Mouse (Mus musculus): ENCODE data around the gene 1700028P14Rik. TPM values are rescaled to one million over a fixed set of nuclear protein-coding genes. Genes with fewer than 3 reads are reported as not detected.

The 1700028P14Rik gene
- polyA plus RNA-seq, 1 experiment from 2014 or later = not detected

DNA sequence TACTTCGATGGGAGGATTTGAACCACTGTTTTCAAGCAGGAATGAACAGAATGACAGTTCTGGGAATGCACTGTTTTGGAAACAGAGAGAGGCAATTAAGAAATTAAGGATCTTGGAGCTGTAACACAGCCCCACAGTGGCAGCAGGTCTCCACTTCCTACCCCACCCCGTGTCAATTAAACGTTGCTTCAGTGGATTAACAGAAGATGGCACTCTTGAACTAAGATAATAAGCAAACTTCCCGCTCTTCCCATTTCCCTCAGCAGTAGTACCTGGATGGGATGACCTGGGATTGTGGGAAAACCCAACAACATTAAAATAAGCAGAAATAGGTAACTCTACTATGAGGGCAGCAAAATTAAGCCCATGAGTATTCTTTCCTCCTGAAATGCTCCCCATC, 75.9 kb downstream of the 1700028P14Rik start:
- no peak overlapping the region for H3K9ac ChIP-seq (ENCODE audit: low read length)
- no peaks in the 10 kb centered on the region for H3K4me1 ChIP-seq (ENCODE audit: control insufficient read depth, insufficient read depth, low read length)
- no peak overlapping the region for H3K27ac ChIP-seq (replicated peaks; ENCODE audit: low read depth, low read length)

DNA sequence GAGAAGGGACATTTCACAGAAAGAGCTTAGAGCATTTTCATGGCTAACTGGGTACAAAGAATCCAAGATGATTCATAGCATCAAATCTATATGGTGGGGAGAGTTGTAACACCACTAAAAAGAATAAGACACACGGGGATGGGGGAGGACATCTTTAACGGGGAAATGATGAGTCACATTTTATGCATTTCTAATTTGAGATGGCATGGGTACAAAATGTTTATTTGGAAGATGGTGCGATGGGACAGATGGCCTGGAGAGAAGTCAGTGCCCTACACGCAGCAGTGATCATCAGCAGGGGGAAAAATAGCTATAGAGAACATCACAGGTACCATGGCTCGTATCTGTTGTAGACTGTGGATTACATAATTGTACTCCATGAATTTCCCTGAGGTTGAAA, 88.9 kb downstream of the 1700028P14Rik start:
- Histone ChIP-seq H3K4me1 (ENCODE audit: control insufficient read depth, insufficient read depth, low read length) (no peaks in the 10 kb centered on the region), H3K36me3 (ENCODE audit: control insufficient read depth, insufficient read depth, low read length) (no peaks in the 10 kb centered on the region), H3K9me3 (ENCODE audit: control insufficient read depth, low read length) (no peaks in the 10 kb centered on the region), H3K9ac (ENCODE audit: low read length) (no peak overlapping the region), H3K27ac (replicated peaks; ENCODE audit: low read depth, low read length) (no peak overlapping the region), H3K4me2 (ENCODE audit: low read depth, severe bottlenecking) (no peak overlapping the region), H3K27me3 (ENCODE audit: control insufficient read depth, insufficient read depth, low read length) (no peaks in the 10 kb centered on the region), H3K4me3 (ENCODE audit: low read depth, low read length) (no peak overlapping the region)
- DNase-seq (ENCODE audit: low spot score) (no peak), ATAC-seq (ENCODE audit: insufficient number of reproducible peaks, low FRiP score, low TSS enrichment, low read depth) (no peak)
- 90% methylated on average over 5 of the region's 5 CpGs for WGBS

More for the DNA sequence above, 75.9 kb downstream of the 1700028P14Rik start:
- Histone ChIP-seq H3K4me3 (ENCODE audit: low read depth, low read length) (no peak overlapping the region), H3K9me3 (ENCODE audit: control insufficient read depth, low read length) (no peaks in the 10 kb centered on the region), H3K4me2 (ENCODE audit: low read depth, severe bottlenecking) (no peak overlapping the region), H3K36me3 (ENCODE audit: control insufficient read depth, insufficient read depth, low read length) (no peaks in the 10 kb centered on the region), H3K27me3 (ENCODE audit: control insufficient read depth, insufficient read depth, low read length) (no peaks in the 10 kb centered on the region)
- no peak for DNase-seq (ENCODE audit: low spot score)
- 48% methylated on average over 4 of the region's 4 CpGs for WGBS
- ATAC-seq (ENCODE audit: insufficient number of reproducible peaks, low FRiP score, low TSS enrichment, low read depth) = no peak

DNA sequence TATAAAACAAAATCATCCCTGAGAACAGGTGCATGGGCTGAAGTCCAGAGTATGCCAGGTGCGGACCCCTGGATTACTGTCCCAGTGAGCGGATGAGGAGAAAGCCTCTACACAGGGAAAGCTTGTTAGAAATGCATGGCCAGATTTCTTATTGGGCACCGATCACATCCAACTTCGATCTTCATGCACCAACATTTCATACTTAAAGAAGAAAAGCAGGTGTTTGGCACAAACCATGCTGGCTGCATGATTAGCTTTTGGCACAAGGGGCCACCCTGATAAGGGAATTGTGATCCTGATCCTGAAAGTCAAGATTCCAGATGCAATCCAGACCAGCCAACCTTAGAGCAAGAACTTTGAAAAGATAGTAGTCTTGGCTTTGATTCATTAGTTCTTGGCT, 90.0 kb downstream of the 1700028P14Rik start:
- ATAC-seq (ENCODE audit: insufficient number of reproducible peaks, low FRiP score, low TSS enrichment, low read depth) = no peak

DNA sequence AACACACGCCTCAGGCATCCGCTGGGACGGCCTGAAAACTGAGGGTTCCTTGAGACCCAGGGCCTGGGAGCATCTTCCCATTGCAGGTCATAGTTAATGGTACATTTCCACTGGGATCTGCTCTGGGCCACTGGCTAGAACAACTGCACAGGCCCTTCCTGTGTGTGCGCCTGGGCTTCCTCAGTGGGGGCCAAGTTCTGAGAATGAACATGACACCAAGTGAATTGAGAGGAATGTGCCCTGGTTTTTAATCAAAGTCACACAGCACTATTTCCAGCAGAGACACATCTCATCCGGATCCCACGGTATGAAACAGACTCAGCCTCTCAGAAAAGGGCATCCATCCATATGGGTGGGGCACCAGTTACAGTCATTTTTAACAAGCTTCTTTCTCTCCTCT, 90.6 kb downstream of the 1700028P14Rik start:
- H3K27me3 ChIP-seq (ENCODE audit: control insufficient read depth, insufficient read depth, low read length) = no peaks in the 10 kb centered on the region
- no peak for ATAC-seq (ENCODE audit: insufficient number of reproducible peaks, low FRiP score, low TSS enrichment, low read depth)
- H3K9ac ChIP-seq (ENCODE audit: low read length) = no peak overlapping the region
- no peak overlapping the region for H3K4me3 ChIP-seq (ENCODE audit: low read depth, low read length)
- no peak overlapping the region for H3K4me2 ChIP-seq (ENCODE audit: low read depth, severe bottlenecking)
- no peak overlapping the region for H3K27ac ChIP-seq (replicated peaks; ENCODE audit: low read depth, low read length)
- H3K4me1 ChIP-seq (ENCODE audit: control insufficient read depth, insufficient read depth, low read length) = no peaks in the 10 kb centered on the region
- no peaks in the 10 kb centered on the region for H3K36me3 ChIP-seq (ENCODE audit: control insufficient read depth, insufficient read depth, low read length)
- DNase-seq (ENCODE audit: low spot score) = no peak
- 92% methylated on average over 6 of the region's 6 CpGs for WGBS
- H3K9me3 ChIP-seq (ENCODE audit: control insufficient read depth, low read length) = no peaks in the 10 kb centered on the region

More for the DNA sequence above, 90.0 kb downstream of the 1700028P14Rik start:
- no peaks in the 10 kb centered on the region for H3K27me3 ChIP-seq (ENCODE audit: control insufficient read depth, insufficient read depth, low read length)
- H3K4me2 ChIP-seq (ENCODE audit: low read depth, severe bottlenecking) = no peak overlapping the region
- H3K4me3 ChIP-seq (ENCODE audit: low read depth, low read length) = no peak overlapping the region
- WGBS = 98% methylated on average over 4 of the region's 4 CpGs
- H3K27ac ChIP-seq (replicated peaks; ENCODE audit: low read depth, low read length) = no peak overlapping the region
- no peak overlapping the region for H3K9ac ChIP-seq (ENCODE audit: low read length)
- no peaks in the 10 kb centered on the region for H3K9me3 ChIP-seq (ENCODE audit: control insufficient read depth, low read length)
- no peak for DNase-seq (ENCODE audit: low spot score)
- H3K4me1 ChIP-seq (ENCODE audit: control insufficient read depth, insufficient read depth, low read length) = no peaks in the 10 kb centered on the region
- H3K36me3 ChIP-seq (ENCODE audit: control insufficient read depth, insufficient read depth, low read length) = no peaks in the 10 kb centered on the region

DNA sequence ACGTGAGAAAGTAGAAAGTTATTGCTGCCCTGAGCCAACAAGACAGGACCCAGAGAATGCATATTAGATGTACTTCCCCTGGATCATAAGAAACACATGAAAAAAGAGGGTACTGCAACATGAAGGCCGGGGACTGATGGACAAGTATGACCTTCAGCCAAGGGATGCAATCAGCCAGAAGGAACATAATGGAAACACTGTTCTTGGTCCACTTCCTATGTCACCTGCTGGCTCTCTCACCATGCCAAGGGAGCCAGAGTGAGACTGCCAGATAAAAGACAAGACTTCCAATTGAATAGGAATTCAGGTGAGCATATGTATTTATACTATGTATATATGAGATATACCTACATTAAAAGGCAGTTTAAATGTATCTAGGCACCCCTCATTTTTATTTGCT, 99.2 kb downstream of the 1700028P14Rik start:
- H3K4me2 ChIP-seq (ENCODE audit: low read depth, severe bottlenecking) = no peak overlapping the region
- no peaks in the 10 kb centered on the region for H3K4me1 ChIP-seq (ENCODE audit: control insufficient read depth, insufficient read depth, low read length)
- no peaks in the 10 kb centered on the region for H3K9me3 ChIP-seq (ENCODE audit: control insufficient read depth, low read length)
- 67% methylated on average over 2 of the region's 2 CpGs for whole genome bisulfite sequencing
- ATAC-seq (ENCODE audit: insufficient number of reproducible peaks, low FRiP score, low TSS enrichment, low read depth) (no peak), DNase-seq (ENCODE audit: low spot score) (no peak)
- no peak overlapping the region for H3K9ac ChIP-seq (ENCODE audit: low read length)
- no peaks in the 10 kb centered on the region for H3K27me3 ChIP-seq (ENCODE audit: control insufficient read depth, insufficient read depth, low read length)
- no peak overlapping the region for H3K4me3 ChIP-seq (ENCODE audit: low read depth, low read length)
- H3K36me3 ChIP-seq (ENCODE audit: control insufficient read depth, insufficient read depth, low read length) = no peaks in the 10 kb centered on the region
- H3K27ac ChIP-seq (replicated peaks; ENCODE audit: low read depth, low read length) = no peak overlapping the region

DNA sequence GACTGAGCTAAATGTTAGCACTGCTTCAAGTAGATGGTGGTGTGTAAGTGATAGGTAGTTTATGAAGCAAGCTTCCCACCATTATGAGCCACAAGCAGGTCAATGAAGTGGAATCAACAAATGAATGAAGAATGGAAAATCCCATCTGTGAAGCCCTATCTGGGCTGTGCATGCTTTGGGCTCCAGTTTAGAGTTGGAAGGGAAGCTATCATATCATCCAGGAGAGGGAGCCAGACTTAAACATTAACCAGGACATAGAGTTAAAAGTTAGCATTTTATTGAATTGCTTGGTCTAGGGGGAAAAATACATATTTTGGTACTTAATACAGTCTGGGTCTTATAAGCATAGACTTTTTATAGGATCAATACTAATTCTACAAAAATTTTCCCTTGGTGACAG, 107.0 kb downstream of the 1700028P14Rik start:
- Histone ChIP-seq H3K9ac (ENCODE audit: low read length) (no peak overlapping the region), H3K27ac (replicated peaks; ENCODE audit: low read depth, low read length) (no peak overlapping the region), H3K9me3 (ENCODE audit: control insufficient read depth, low read length) (no peaks in the 10 kb centered on the region), H3K4me2 (ENCODE audit: low read depth, severe bottlenecking) (no peak overlapping the region), H3K4me3 (ENCODE audit: low read depth, low read length) (no peak overlapping the region), H3K4me1 (ENCODE audit: control insufficient read depth, insufficient read depth, low read length) (no peaks in the 10 kb centered on the region), H3K36me3 (ENCODE audit: control insufficient read depth, insufficient read depth, low read length) (no peaks in the 10 kb centered on the region), H3K27me3 (ENCODE audit: control insufficient read depth, insufficient read depth, low read length) (no peaks in the 10 kb centered on the region)
- ATAC-seq (ENCODE audit: insufficient number of reproducible peaks, low FRiP score, low TSS enrichment, low read depth) = no peak
- no peak for DNase-seq (ENCODE audit: low spot score)

DNA sequence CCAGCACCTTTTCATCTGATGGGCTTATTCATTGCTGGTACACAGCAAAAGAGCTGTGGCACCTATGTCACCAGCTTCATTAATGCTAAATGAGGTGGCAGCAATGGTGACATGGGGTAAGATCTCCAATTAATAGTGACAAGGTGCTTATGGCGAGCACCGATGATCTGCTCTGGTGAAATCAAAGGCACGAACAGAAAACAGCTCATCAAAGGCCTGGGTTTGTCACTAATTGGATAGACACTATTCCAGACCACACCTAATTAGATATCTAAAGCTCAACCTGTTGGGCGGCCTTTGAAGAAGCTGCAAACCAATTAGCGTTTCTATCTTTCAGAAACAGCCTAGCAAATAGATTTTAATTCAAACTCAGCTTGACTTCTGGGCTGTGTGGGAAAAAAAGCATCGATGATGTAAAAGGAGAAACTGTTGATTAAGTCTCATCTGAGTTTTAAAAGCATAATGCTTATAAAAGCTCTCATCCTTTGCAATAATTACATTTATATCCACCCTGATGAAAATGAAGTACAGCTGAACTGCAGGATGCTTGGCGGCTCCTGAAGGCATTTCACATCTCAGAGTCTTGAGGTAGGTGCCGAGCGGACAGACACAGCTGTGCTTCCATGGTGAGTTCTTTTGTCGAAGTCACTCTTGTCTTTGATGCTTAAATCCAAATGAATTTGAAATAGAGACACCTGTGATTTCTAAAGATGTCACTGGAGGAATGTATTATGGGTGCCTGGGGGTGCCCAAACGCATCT, 109.2 kb downstream of the 1700028P14Rik start:
- Histone ChIP-seq H3K36me3 (ENCODE audit: control insufficient read depth, insufficient read depth, low read length) (no peaks in the 10 kb centered on the region), H3K4me2 (ENCODE audit: low read depth, severe bottlenecking) (no peak overlapping the region), H3K27ac (replicated peaks; ENCODE audit: low read depth, low read length) (no peak overlapping the region), H3K9me3 (ENCODE audit: control insufficient read depth, low read length) (no peaks in the 10 kb centered on the region), H3K4me1 (ENCODE audit: control insufficient read depth, insufficient read depth, low read length) (no peaks in the 10 kb centered on the region), H3K4me3 (ENCODE audit: low read depth, low read length) (no peak overlapping the region), H3K27me3 (ENCODE audit: control insufficient read depth, insufficient read depth, low read length) (no peaks in the 10 kb centered on the region), H3K9ac (ENCODE audit: low read length) (no peak overlapping the region)
- WGBS = 77% methylated on average over 11 of the region's 11 CpGs
- no peak for DNase-seq (ENCODE audit: low spot score)
- no peak for ATAC-seq (ENCODE audit: insufficient number of reproducible peaks, low FRiP score, low TSS enrichment, low read depth)

DNA sequence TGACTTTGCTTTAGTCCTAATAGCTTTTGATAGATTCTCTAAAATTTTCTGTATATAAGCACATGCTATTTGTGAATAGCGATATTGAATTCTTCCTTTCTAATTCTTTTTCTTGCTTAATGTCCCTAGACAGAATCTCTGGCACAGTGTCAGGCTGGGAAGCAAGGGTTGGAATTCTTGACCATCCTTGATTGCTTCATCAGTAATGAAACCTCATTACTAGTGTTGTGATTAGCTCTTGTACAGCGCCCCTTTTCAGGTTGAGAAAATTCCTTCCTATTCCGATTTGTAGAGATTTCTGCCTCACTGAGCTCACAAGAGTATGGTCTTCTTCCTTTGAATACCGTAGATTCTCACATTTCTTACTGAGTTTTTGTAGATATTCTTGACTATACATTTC, 109.9 kb downstream of the 1700028P14Rik start:
- ATAC-seq (ENCODE audit: insufficient number of reproducible peaks, low FRiP score, low TSS enrichment, low read depth) (no peak), DNase-seq (ENCODE audit: low spot score) (no peak)
- Histone ChIP-seq H3K4me1 (ENCODE audit: control insufficient read depth, insufficient read depth, low read length) (no peaks in the 10 kb centered on the region), H3K4me3 (ENCODE audit: low read depth, low read length) (no peak overlapping the region), H3K4me2 (ENCODE audit: low read depth, severe bottlenecking) (no peak overlapping the region), H3K27ac (replicated peaks; ENCODE audit: low read depth, low read length) (no peak overlapping the region), H3K9me3 (ENCODE audit: control insufficient read depth, low read length) (no peaks in the 10 kb centered on the region), H3K36me3 (ENCODE audit: control insufficient read depth, insufficient read depth, low read length) (no peaks in the 10 kb centered on the region), H3K9ac (ENCODE audit: low read length) (no peak overlapping the region), H3K27me3 (ENCODE audit: control insufficient read depth, insufficient read depth, low read length) (no peaks in the 10 kb centered on the region)
- 92% methylated on average over 4 of the region's 4 CpGs for WGBS

DNA sequence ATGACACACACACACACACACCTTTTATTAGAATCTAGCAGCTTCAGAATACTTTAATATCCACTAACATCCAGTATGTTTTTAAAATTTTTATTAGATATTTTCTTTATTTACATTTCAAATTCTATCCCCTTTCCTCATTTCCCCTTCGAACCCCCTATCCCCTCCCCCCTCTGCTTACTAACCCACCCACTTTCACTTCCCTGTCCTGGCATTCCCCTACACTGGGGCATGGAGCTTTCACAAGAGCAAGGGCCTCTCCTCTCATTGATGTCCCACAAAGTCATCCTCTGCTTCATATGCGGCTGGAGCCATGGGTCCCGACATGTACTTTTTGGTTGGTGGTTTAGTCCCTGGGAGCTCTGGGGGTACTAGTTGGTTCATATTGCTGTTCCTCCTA, 116.9 kb downstream of the 1700028P14Rik start:
- H3K27ac ChIP-seq (replicated peaks; ENCODE audit: low read depth, low read length) = no peak overlapping the region
- H3K36me3 ChIP-seq (ENCODE audit: control insufficient read depth, insufficient read depth, low read length) = no peaks in the 10 kb centered on the region
- H3K9me3 ChIP-seq (ENCODE audit: control insufficient read depth, low read length) = no peaks in the 10 kb centered on the region
- ATAC-seq (ENCODE audit: insufficient number of reproducible peaks, low FRiP score, low TSS enrichment, low read depth) (no peak), DNase-seq (ENCODE audit: low spot score) (no peak)
- H3K4me1 ChIP-seq (ENCODE audit: control insufficient read depth, insufficient read depth, low read length) = no peaks in the 10 kb centered on the region
- H3K4me2 ChIP-seq (ENCODE audit: low read depth, severe bottlenecking) = no peak overlapping the region
- 92% methylated on average over 3 of the region's 3 CpGs for WGBS
- no peak overlapping the region for H3K9ac ChIP-seq (ENCODE audit: low read length)
- no peaks in the 10 kb centered on the region for H3K27me3 ChIP-seq (ENCODE audit: control insufficient read depth, insufficient read depth, low read length)
- no peak overlapping the region for H3K4me3 ChIP-seq (ENCODE audit: low read depth, low read length)
